Mouse (Mus musculus) CD8-positive naive resting alpha-beta T cell, adult 57 days (primary cell): ENCODE data around the gene Rmnd5a. TPM values are rescaled to one million over a fixed set of nuclear protein-coding genes. Genes with fewer than 3 reads are reported as not detected.

ENCODE experiments used
- total RNA-seq: library from RNA; stranded (reverse); gene quantifications from one replicate; pipeline ENCODE4 v1.2.4, GENCODE M21; 2023

Rmnd5a gene
- 85.6 TPM for total RNA-seq

DNA sequence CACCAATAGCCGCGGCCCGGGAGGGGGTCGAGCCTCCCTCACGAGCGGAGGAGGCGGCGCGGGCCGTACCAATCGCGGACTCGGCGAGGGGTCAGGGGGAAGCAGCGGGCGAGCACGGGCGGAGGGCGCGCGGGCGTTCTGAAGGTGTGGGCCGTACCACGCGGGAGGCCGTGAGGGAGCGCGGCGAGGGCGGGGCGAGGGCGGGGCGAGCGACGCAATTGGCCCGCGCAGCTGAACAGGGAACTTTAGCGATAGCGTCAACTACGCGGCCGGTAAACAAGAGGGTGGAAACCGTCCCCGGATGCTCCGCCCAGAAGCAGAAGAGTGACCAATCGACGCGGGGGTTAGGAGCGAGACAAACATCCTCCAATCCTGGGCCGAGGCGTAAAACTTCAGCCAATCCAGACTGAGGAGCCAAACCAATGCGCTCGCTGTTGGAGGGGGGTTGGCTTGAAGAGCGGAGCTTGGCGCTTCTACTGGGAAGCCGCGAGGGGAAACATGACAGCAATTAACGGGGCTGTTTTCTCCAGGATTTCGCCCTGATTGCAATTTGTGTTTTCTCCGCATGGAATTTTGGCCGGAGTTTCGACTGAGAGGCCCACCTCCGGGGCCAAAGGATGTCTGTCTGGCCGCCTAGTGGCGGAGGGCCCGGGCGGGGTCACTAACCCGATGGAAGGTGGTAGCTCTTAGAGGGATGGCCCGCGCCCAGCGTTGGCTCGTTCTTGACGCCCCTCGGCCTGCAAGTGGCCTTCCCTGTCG, at the start of gene Rmnd5a:
Gene Rmnd5a (minus strand): TSS at position 146 of the 759 bp plus-strand sequence.

GRCm38 (mm10) chr6:71373249-71373775, 67.1 kb downstream of the Rmnd5a start, which contains the start of gene Cd8a:
Gene Cd8a (plus strand): TSS chr6:71373427.

Other genes starting within 250 kb of the Rmnd5a start
- gene Fabp1, start 240.8 kb downstream of the Rmnd5a start, total RNA-seq: not detected
- 36.2 TPM for gene Krcc1, start 169.0 kb downstream of the Rmnd5a start, total RNA-seq
- gene Smyd1, start 118.4 kb downstream of the Rmnd5a start, total RNA-seq: 1.2 TPM
- gene Cd8b1, start 117.8 kb downstream of the Rmnd5a start, total RNA-seq: 734 TPM
- gene Cd8a, start 67.2 kb downstream of the Rmnd5a start, total RNA-seq: 666 TPM
- 40.0 TPM for gene Rnf103, start 53.3 kb upstream of the Rmnd5a start, total RNA-seq
- gene Chmp3, start 103.2 kb upstream of the Rmnd5a start, total RNA-seq: 44.9 TPM
- 162 TPM for gene Kdm3a, start 192.4 kb upstream of the Rmnd5a start, total RNA-seq